Mouse (Mus musculus): ENCODE measurements around the gene Prh1.
"Not testable (repeated sequence)": the region's sequence is repeated elsewhere in the genome, so short reads cannot be mapped to it uniquely, and the experiment has no call there.

Prh1 gene

DNA sequence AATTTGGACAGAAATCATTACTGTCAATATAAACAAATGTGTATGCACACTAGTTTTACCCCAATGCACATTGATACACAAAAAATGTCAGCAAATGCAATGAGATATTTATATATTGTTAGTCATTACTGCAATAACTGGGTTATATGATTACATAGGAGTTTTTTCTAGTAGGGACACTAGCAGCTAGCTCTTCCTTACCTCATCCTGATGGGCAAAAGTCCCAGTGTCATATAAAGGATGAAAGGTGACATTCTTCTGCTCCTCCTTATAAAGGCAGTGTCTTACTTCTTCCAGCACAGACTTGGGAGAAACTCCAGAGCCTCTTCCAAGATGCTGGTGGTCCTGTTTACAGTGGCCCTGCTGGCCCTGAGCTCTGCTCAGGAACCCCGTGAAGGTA, at the start of gene Prh1:
Prh1 (plus strand) TSS at position 301 of the 400 bp plus-strand sequence.
- not testable (repeated sequence) for DNase-seq (ENCODE audit: low read depth, low spot score)

GRCm38 (mm10) chr6:132595613-132596012, 26.0 kb downstream of the Prh1 start, which contains the start of gene Prp2:
TSS of gene Prp2 (plus strand) at chr6:132595913.
- DNase-seq (ENCODE audit: low read depth, low spot score), result not testable (repeated sequence)
